Mouse (Mus musculus) ES-Bruce4 (cell line): ENCODE results near the gene Camkmt. TPM values are rescaled to one million over a fixed set of nuclear protein-coding genes. Genes with fewer than 3 reads are reported as not detected.

Experiments used
- H3K27ac ChIP-seq: 2 replicates; pipeline ENCODE4 v1.5.1; 2012; ENCODE audit warnings: low read length, inconsistent platforms; ENCODE audit not compliant: insufficient read depth
- H3K27me3 ChIP-seq: 2 replicates; pipeline ENCODE4 v1.6.1; 2012; ENCODE audit warnings: mild to moderate bottlenecking, low read length, inconsistent platforms; ENCODE audit not compliant: control insufficient read depth, poor library complexity, insufficient read depth, severe bottlenecking
- H3K36me3 ChIP-seq: 2 replicates; pipeline ENCODE4 v1.6.1; 2012; ENCODE audit warnings: inconsistent platforms, mild to moderate bottlenecking, low read length, moderate library complexity; ENCODE audit not compliant: control insufficient read depth, poor library complexity, insufficient read depth, severe bottlenecking
- H3K4me1 ChIP-seq: one replicate; pipeline ENCODE4 v1.8.1; 2011; ENCODE audit warnings: low read length; ENCODE audit not compliant: control insufficient read depth, insufficient read depth
- H3K4me3 ChIP-seq: 2 replicates; pipeline ENCODE4 v1.5.1; 2011; ENCODE audit warnings: low read depth, mild to moderate bottlenecking, low read length
- H3K9ac ChIP-seq: 2 replicates; pipeline ENCODE4 v1.6.1; 2012; ENCODE audit warnings: low read depth, mild to moderate bottlenecking, inconsistent platforms; ENCODE audit not compliant: poor library complexity, severe bottlenecking
- H3K9me3 ChIP-seq: replicated peaks from 2 replicates; pipeline ENCODE4 v1.6.1; 2012; ENCODE audit warnings: mild to moderate bottlenecking, low read length, inconsistent platforms; ENCODE audit not compliant: control insufficient read depth, poor library complexity, insufficient read depth, severe bottlenecking
- CTCF ChIP-seq: IDR thresholded peaks from one replicate; pipeline ENCODE4 v1.8.1; 2011; ENCODE audit warnings: low read depth, low read length
- EP300 ChIP-seq: IDR thresholded peaks from 2 replicates; pipeline ENCODE4 v1.6.1; 2011; ENCODE audit warnings: low read depth, low read length; ENCODE audit not compliant: insufficient read depth
- POLR2A ChIP-seq: IDR thresholded peaks from one replicate; pipeline ENCODE4 v1.8.1; 2011; ENCODE audit warnings: low read length; ENCODE audit not compliant: insufficient read depth
- polyA plus RNA-seq: library from polyadenylated mRNA; stranded (reverse); fragments of >200 nt; gene quantifications from 2 replicates; pipeline ENCODE4 v1.2.4, GENCODE M21; 2011; ENCODE audit warnings: low read depth; ENCODE audit not compliant: missing spikeins, insufficient read depth, insufficient read length

Camkmt gene
- 3.7 and 5.6 TPM in 2 replicates for polyA plus RNA-seq

DNA sequence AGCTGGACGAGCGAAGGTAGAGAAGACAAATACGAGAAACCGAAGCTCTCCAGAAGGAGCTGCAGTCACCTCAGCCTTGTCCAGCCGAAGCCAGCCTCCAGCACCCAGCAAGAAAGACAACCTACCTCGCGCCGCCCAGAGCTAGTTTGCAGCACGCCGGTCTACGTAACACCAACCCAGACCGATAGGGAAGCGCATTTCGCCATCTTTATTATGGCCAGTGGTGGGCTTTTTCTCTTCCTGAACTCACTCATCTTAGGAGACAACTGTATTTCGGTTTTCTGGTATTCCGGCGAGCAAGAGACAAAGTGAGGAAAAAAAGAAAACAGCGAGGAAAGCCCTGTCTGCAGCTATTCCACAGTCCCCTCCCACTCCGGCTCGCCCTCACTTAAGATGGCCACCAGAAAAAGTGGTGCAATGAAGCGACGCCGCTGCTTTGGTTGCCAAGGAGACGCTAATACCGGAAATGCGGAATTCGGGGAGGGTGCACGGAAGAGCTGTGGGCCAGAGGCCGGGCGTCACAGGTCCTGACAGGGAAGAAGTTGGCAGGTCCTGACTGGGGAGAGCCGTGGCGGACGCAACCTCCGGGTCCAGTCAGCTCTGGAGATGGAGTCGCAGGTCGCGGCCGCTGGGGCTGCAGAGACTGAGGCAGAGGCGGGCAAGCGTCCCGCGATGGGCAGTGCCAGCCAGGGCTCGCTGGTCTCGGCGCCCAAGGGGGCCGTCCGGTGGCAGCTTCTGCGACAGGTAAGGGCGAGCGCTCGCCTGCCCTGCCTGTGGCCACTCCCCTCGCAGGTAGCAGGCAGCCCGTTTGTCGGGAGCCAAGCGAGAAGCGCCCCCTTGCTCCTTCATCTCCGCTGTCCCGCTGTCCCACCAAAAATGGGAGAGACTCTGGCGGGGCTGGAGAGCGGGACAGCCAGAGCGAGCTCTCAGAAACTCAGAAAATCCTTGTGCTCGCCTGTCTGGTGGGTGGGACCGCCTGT lies at the start of gene Camkmt, which contains the start of gene Prepl:
Gene Camkmt (plus strand): TSS at position 433 of the 980 bp plus-strand sequence.
Gene Prepl (minus strand): TSS at position 122 of the 980 bp plus-strand sequence.
- H3K9me3 ChIP-seq, result no peaks in the 10 kb centered on the region
- H3K4me3 ChIP-seq, result peak within 1 kb of the TSS; percentile 96
- no peak for TF ChIP-seq CTCF
- TF ChIP-seq POLR2A, result peak; percentile 52
- TF ChIP-seq EP300, result 0 out of 2 replicates have a peak, but pooled peaks have one; percentile 17
- H3K9ac ChIP-seq, result peak within 1 kb of the TSS; percentile 76
- no peaks in the 10 kb centered on the region for H3K4me1 ChIP-seq
- peak within 1 kb of the TSS; percentile 37 for H3K27ac ChIP-seq
- H3K36me3 ChIP-seq, result no peaks in the 10 kb centered on the region
- H3K27me3 ChIP-seq, result no peaks in the 10 kb centered on the region

DNA sequence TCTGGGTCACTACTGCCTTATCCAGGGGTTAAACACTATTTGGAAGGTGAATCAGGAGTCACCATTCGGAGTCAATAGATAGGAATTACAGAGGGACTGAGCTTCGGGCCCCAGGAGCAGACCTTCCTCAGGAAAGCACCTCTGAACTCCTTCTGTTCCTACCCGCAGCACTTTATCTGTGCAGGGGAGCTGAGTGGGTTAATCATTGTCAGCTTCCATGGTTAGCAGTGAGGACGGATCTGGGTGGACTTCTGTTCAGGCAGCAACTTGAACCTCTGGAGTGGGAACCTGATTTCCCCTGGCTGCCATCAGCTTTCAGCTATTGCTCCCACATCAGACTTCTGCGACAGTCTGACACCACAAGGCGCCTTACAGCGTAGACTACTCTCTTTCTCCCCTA lies 49.4 kb upstream of the Camkmt start:
- Histone ChIP-seq H3K4me3 (no peak overlapping the region), H3K4me1 (no peaks in the 10 kb centered on the region), H3K27ac (no peak overlapping the region), H3K36me3 (no peaks in the 10 kb centered on the region), H3K27me3 (no peaks in the 10 kb centered on the region), H3K9me3 (no peaks in the 10 kb centered on the region), H3K9ac (no peak overlapping the region)
- TF ChIP-seq POLR2A (no peak), CTCF (no peak), EP300 (no peak)

DNA sequence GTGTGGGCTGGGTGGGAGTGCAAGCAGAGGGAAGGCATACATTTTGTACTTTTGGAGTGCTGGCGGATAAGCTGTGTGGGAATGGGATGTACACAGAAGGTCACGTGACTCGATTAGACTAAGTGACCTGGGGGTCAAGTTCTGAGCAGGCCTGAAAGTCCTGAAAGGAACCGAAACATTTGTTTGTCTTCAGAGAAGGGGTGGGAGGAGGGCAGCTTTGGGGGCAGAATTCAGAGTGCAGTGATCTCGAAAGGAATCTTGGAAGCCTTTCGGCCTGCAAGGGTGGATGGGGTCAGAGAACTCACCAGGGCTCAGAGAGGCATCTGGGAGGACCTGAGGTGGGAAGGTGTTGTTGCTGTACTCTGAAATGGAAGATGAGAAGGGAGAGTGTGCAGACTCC lies 47.9 kb upstream of the Camkmt start:
- Histone ChIP-seq H3K4me1 (no peaks in the 10 kb centered on the region), H3K4me3 (no peak overlapping the region), H3K9me3 (no peaks in the 10 kb centered on the region), H3K27ac (no peak overlapping the region), H3K9ac (no peak overlapping the region), H3K36me3 (no peaks in the 10 kb centered on the region), H3K27me3 (no peaks in the 10 kb centered on the region)
- TF ChIP-seq EP300 (no peak), POLR2A (no peak), CTCF (no peak)

- Histone ChIP-seq H3K4me3 (no peak overlapping the region), H3K27ac (no peak overlapping the region), H3K9me3 (no peaks in the 10 kb centered on the region), H3K9ac (no peak overlapping the region), H3K36me3 (no peaks in the 10 kb centered on the region), H3K27me3 (no peaks in the 10 kb centered on the region), H3K4me1 (no peaks in the 10 kb centered on the region)
- no peak for TF ChIP-seq EP300
- TF ChIP-seq CTCF, result no peak
- no peak for TF ChIP-seq POLR2A
Observed at GRCm38 (mm10) chr17:85043404-85043816, 46.9 kb upstream of the Camkmt start.

- Histone ChIP-seq H3K4me3 (no peak overlapping the region), H3K36me3 (no peaks in the 10 kb centered on the region), H3K4me1 (no peaks in the 10 kb centered on the region), H3K9me3 (no peaks in the 10 kb centered on the region), H3K9ac (no peak overlapping the region), H3K27me3 (no peaks in the 10 kb centered on the region), H3K27ac (no peak overlapping the region)
- TF ChIP-seq CTCF, result no peak
- TF ChIP-seq POLR2A, result no peak
- TF ChIP-seq EP300, result no peak
Observed at GRCm38 (mm10) chr17:85044466-85044865, 45.9 kb upstream of the Camkmt start.

DNA sequence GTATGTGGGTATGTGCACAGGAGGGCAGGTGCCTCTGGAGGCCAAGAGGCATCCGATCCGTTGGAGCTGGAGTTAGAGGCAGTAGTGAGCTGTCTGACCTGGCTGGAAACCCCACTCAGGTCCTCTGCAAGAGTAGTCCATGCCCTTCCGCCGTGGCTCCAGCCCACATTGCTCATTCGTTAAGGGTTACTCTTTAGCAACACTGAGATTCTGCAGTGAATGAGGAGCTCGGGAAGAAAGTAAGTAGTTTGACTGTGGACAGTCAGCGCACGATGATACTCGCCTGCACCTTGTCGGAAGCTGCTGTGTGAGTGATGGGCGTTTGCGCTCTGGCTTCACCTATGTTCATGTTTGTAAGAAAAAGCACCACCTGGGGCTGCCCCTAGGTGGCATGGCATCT lies 45.2 kb upstream of the Camkmt start:
- Histone ChIP-seq H3K27ac (no peak overlapping the region), H3K9me3 (no peaks in the 10 kb centered on the region), H3K4me1 (no peaks in the 10 kb centered on the region), H3K4me3 (no peak overlapping the region), H3K36me3 (no peaks in the 10 kb centered on the region), H3K9ac (no peak overlapping the region), H3K27me3 (no peaks in the 10 kb centered on the region)
- no peak for TF ChIP-seq CTCF
- no peak for TF ChIP-seq POLR2A
- no peak for TF ChIP-seq EP300
